Mouse (Mus musculus) embryonic fibroblast, embryonic 13.5 days (primary cell): Measurements from ENCODE around the gene E130114P18Rik.

Source experiments
- CTCF ChIP-seq: IDR thresholded peaks from 2 replicates; pipeline ENCODE4 v1.5.1; 2011; ENCODE audit warnings: mild to moderate bottlenecking, control low read depth, low read length, moderate library complexity, borderline replicate concordance; ENCODE audit not compliant: insufficient read depth
- POLR2A ChIP-seq: IDR thresholded peaks from 2 replicates; pipeline ENCODE4 v1.6.1; 2011; ENCODE audit warnings: low read depth, mild to moderate bottlenecking, control low read depth, low read length, moderate library complexity

- no peak for TF ChIP-seq CTCF
- TF ChIP-seq POLR2A: no peak
Measured at GRCm38 (mm10) chr4:97640385-97640784, 137.5 kb downstream of the E130114P18Rik start.
